Mouse (Mus musculus) thymus, adult 2 months (tissue): ENCODE measurements around the gene Bik. TPM values are rescaled to one million over a fixed set of nuclear protein-coding genes. Genes with fewer than 3 reads are reported as not detected.

ENCODE experiments used
- DNase-seq: peaks from one replicate; pipeline ENCODE4 v3.0.0; 2021
- H3K27ac ChIP-seq: fragments of 200-500 bp; 2 replicates; pipeline ENCODE4 v1.5.1; 2012; ENCODE audit warnings: low read length, control low read depth; ENCODE audit not compliant: control insufficient read depth, insufficient read depth
- H3K27me3 ChIP-seq: fragments of 200-500 bp; 2 replicates; pipeline ENCODE4 v1.6.1; 2012; ENCODE audit warnings: mild to moderate bottlenecking, low read length, moderate library complexity, mixed read lengths; ENCODE audit not compliant: control insufficient read depth, insufficient read depth
- H3K36me3 ChIP-seq: fragments of 200-500 bp; 2 replicates; pipeline ENCODE4 v1.6.1; 2012; ENCODE audit warnings: mild to moderate bottlenecking, low read length, moderate library complexity; ENCODE audit not compliant: control insufficient read depth, insufficient read depth
- H3K4me1 ChIP-seq: fragments of 200-500 bp; replicated peaks from 2 replicates; pipeline ENCODE4 v1.6.1; 2012; ENCODE audit warnings: low read length; ENCODE audit not compliant: control insufficient read depth, insufficient read depth
- H3K4me3 ChIP-seq: fragments of 200-500 bp; 2 replicates; pipeline ENCODE4 v1.5.1; 2012; ENCODE audit warnings: mild to moderate bottlenecking, low read length, control low read depth, moderate library complexity; ENCODE audit not compliant: control insufficient read depth, insufficient read depth
- CTCF ChIP-seq: fragments of 200-500 bp; IDR thresholded peaks from 2 replicates; pipeline ENCODE4 v1.5.1; 2012; ENCODE audit warnings: mild to moderate bottlenecking, control low read depth, low read length, moderate library complexity, borderline replicate concordance; ENCODE audit not compliant: control insufficient read depth, poor library complexity, insufficient read depth; ENCODE audit errors: extremely low read depth
- POLR2A ChIP-seq: fragments of 200-500 bp; IDR thresholded peaks from 2 replicates; pipeline ENCODE4 v1.6.1; 2012; ENCODE audit warnings: mild to moderate bottlenecking, low read length, control low read depth, moderate library complexity; ENCODE audit not compliant: control insufficient read depth, poor library complexity, insufficient read depth; ENCODE audit errors: extremely low read depth
- WGBS: fragments of 180-500 bp; shearing (Covaris S2); methylation state at CpG from one replicate; pipeline ENCODE4 v1.1.7; 2018; 5-methylcytosine and 5-hydroxymethylcytosine counted together
- polyA plus RNA-seq: library from polyadenylated mRNA; depleted of rRNA; stranded (reverse); fragments of >200 nt; gene quantifications from 2 replicates; pipeline ENCODE4 v1.2.3, GENCODE M21; 2012

The Bik gene
- polyA plus RNA-seq, 1 experiment: 14.7 TPM

DNA sequence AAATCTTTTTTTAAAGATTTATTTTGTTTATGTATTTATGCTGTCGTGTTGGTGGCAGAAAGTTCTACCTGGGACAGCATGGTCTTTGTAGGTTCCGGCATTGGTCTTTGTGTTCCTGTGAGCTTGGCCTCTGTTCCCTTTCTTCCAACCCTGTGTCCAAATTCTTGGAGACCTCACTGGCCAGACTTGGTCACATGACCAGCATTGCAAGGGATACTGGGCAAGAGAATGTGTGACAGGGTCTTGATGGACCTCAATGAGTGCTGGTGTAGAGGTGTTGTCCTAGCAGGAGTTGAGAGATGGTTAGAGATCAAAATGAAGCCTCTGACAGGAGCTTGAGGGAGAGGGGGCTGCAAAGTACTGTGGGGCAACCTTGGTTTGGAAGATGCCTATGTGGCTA, 12.2 kb downstream of the Bik start:
- no peak overlapping the region for H3K27ac ChIP-seq
- no peaks in the 10 kb centered on the region for H3K4me1 ChIP-seq
- no peaks in the 10 kb centered on the region for H3K36me3 ChIP-seq
- no peak overlapping the region for H3K4me3 ChIP-seq
- DNase-seq: no peak
- TF ChIP-seq CTCF (no peak), POLR2A (no peak)
- WGBS: 100% methylated on average over 2 of the region's 2 CpGs
- H3K27me3 ChIP-seq: no peaks in the 10 kb centered on the region

DNA sequence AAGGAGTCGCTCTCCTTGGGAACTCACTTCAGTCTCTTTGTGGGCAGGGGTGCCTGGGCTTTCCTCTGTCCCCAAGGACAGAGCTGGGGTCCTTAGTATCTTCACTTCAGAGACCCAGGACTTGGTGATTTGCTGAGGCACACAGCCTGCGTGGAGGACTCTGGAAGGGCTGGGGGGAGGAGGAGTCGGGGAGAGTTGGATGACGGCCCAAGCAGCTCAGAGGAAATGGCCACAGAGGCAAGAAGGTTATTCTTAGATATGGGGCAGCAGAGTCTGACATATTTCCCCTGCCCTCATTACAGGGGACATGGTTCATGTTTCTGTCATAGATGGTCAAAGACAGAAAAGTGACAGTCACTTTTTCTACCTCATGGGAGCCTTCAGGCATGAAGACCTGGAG, 13.2 kb downstream of the Bik start:
- no peak for DNase-seq
- WGBS: 45% methylated on average over 4 of the region's 4 CpGs
- H3K36me3 ChIP-seq: no peaks in the 10 kb centered on the region
- no peak overlapping the region for H3K27ac ChIP-seq
- no peak overlapping the region for H3K4me3 ChIP-seq
- TF ChIP-seq CTCF: no peak
- H3K27me3 ChIP-seq: no peaks in the 10 kb centered on the region
- no peaks in the 10 kb centered on the region for H3K4me1 ChIP-seq

DNA sequence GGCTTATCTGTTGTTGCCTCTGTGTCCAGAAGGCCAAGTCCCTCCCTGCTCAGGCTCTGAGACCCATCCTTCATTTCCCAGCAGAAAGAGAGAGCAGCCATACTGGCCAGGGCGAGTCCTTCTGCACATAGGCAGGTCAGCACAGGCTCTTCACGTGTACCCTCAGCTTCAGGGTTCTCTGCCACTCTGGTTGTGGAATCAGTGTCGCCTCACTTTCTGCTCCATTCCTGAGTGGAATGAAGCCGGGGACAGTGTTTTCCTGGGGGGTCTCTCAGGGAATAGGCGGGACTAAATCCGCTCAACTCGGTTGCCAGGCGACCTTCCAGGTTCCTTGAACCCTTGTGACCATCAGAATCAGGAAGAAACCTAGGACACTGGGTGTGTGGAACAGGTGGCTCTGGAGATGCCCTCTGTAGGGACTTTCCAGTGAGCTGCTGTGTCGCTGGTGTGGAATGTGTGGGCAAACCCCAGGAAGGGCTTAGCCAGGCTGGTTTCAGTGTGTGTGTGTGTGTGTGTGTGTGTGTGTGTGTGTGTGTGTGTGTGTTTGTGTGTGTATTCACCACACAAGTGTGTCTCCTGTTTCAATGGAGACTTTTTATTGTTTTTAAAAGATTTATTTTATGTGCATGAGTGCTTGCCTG, 15.1 kb downstream of the Bik start:
- WGBS: 81% methylated on average over 9 of the region's 9 CpGs
- TF ChIP-seq CTCF (no peak), POLR2A (no peak)
- peaks cover 1% of the 10 kb centered on the region; the same call in 1 of the 2 replicates for H3K36me3 ChIP-seq
- H3K27me3 ChIP-seq: no peaks in the 10 kb centered on the region
- H3K4me1 ChIP-seq: no peaks in the 10 kb centered on the region
- DNase-seq: no peak
- no peak overlapping the region for H3K4me3 ChIP-seq
- no peak overlapping the region; the same call in 1 of the 2 replicates for H3K27ac ChIP-seq

DNA sequence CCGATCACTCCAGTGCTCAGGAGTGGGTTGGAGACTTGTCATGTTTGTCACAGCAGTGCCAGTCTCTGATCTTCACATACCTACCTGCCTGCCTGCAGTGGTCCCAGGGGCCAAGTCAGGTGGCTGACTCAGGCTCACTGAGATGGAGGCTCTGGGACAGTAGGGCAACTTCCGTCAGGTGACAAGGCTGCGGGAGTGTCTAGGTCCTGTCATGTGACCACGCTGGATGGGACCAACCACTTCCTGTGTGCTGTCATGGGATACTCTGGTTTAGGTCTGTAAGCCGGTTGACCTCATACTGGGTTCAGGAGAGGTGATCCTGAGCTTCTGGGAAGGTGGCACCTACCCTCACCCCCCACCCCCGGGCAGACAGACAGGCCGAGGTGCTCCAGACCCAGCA, 19.4 kb downstream of the Bik start:
- TF ChIP-seq POLR2A: no peak
- TF ChIP-seq CTCF: no peak
- H3K4me3 ChIP-seq: no peak overlapping the region
- 84% methylated on average over 7 of the region's 7 CpGs for WGBS
- H3K27ac ChIP-seq: no peak overlapping the region
- peaks cover 18% of the 10 kb centered on the region for H3K36me3 ChIP-seq
- H3K27me3 ChIP-seq: no peaks in the 10 kb centered on the region
- no peak for DNase-seq
- H3K4me1 ChIP-seq: no peaks in the 10 kb centered on the region

DNA sequence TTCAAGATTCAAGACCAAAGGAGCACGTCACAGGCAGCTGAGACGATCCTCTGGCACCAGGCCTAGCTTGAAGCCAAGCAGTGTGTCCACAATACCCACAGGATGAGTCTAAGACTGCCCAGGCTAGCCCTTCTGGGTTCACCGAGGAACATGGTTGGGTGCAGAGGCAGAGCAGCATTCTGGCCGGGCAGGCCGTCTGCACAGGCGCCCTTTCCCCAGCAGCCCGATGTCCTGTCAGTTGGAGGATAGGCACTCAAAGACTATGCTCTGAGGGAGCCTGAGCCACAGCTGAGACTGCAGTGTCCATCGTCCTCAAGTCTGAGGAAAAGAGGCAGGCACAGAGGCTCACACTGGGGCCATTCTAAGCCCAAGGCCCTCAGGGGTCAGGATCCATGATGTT, 20.5 kb downstream of the Bik start:
- H3K4me3 ChIP-seq: no peak overlapping the region
- H3K4me1 ChIP-seq: no peaks in the 10 kb centered on the region
- no peak for DNase-seq
- H3K36me3 ChIP-seq: peaks cover 18% of the 10 kb centered on the region
- H3K27me3 ChIP-seq: no peaks in the 10 kb centered on the region
- no peak for TF ChIP-seq POLR2A
- TF ChIP-seq CTCF: no peak
- no peak overlapping the region for H3K27ac ChIP-seq
- WGBS: 95% methylated on average over 8 of the region's 8 CpGs

DNA sequence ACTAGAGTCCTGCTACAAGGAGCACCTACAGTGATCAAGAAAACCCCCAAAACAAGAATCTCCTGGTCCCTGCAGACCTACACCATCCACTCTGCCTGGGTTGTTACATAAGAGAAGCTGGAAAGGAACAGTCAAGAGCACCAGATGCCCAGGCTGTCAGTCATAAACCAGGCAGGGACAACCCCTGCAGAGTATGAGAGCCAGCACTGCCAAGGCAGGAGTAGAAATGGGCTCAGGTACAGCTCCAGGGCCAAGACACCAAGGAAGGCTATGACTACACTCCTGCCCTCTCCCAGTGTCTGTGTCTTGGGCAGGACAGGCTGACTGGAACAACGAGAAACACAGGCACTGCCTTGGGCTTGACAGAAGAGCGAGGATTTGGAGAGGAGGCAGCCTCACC, 23.5 kb downstream of the Bik start:
- no peak overlapping the region for H3K27ac ChIP-seq
- no peak for TF ChIP-seq CTCF
- TF ChIP-seq POLR2A: no peak
- H3K4me1 ChIP-seq: no peaks in the 10 kb centered on the region
- no peak for DNase-seq
- no peaks in the 10 kb centered on the region for H3K27me3 ChIP-seq
- WGBS: 96% methylated on average over 2 of the region's 2 CpGs
- peaks cover 18% of the 10 kb centered on the region for H3K36me3 ChIP-seq
- no peak overlapping the region for H3K4me3 ChIP-seq

DNA sequence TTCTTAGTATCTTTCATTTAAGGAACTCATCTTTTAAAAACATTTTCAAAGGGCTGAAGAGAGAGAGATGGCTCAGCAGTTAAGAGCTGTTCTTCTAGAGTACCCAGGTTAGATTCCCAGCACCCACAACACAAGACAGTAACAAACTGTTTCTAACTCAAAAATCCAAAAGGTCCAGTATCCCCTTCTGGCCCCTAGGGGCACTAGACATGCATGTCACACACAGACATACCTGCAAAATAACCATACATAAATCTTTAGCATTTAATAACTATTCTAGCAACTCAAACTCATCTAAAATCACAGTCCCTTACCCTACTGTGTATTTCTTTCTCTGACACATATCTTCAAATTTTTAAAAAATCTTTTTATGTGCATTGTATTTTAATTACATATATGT, 27.2 kb downstream of the Bik start:
- TF ChIP-seq POLR2A (no peak), CTCF (no peak)
- DNase-seq: no peak
- Histone ChIP-seq H3K4me1 (peaks cover 3% of the 10 kb centered on the region), H3K27ac (no peak overlapping the region), H3K36me3 (peaks cover 5% of the 10 kb centered on the region), H3K4me3 (no peak overlapping the region), H3K27me3 (no peaks in the 10 kb centered on the region)
